Mouse (Mus musculus): ENCODE results near the gene Sirpa. TPM values are rescaled to one million over a fixed set of nuclear protein-coding genes. Genes with fewer than 3 reads are reported as not detected.
A peak's percentile ranks its signal among the peaks of the same experiment; 100 is the strongest.

Gene Sirpa
- polyA plus RNA-seq, 1 experiment from 2014 or later, result 12.8 TPM

GRCm38 (mm10) chr2:129623771-129624170, 31.1 kb downstream of the Sirpa start:
- WGBS, result 83% methylated on average over 7 of the region's 7 CpGs
- no peak overlapping the region for H3K4me3 ChIP-seq
- peak; percentile 38 for DNase-seq (ENCODE audit: low spot score)
- H3K9me3 ChIP-seq, result no peaks in the 10 kb centered on the region
- peaks cover 16% of the 10 kb centered on the region for H3K36me3 ChIP-seq
- no peaks in the 10 kb centered on the region for H3K27me3 ChIP-seq (ENCODE audit: insufficient read depth, poor library complexity, severe bottlenecking)
- peaks cover 35% of the 10 kb centered on the region for H3K4me1 ChIP-seq
- H3K27ac ChIP-seq, result no peak overlapping the region

DNA sequence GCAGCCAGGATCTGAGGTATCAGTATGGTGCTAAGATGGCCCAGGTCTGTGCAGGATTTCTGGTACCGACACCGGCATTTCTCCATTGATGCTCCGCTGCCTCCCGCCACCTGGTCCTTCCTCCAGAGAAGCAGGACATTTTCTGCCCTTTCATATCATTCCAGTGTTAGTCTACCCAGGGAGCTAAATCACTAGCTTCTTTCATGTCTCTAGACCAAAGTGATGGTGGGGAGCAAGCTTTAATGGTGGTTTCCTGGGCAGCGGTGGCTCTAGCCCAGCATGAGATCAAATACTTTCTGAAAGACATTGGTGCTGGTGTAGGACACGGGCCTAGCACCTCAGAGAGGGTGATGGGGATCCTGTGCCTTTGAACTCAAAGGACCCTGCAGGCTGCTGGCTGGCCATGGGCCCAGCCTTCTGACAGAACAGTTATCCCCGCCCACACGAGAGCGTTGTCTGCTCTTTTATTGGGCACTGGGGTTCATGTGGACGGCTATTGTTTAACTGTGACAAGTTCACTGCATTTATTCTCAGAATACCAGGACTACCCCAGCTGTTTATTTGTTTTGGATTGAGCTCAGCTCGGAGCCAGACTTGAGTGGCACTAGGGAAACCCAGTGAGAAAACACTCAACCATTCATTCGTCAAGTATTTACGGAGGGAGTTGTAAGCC, 31.7 kb downstream of the Sirpa start:
- 69% methylated on average over 13 of the region's 13 CpGs for WGBS
- Histone ChIP-seq H3K27me3 (ENCODE audit: insufficient read depth, poor library complexity, severe bottlenecking) (no peaks in the 10 kb centered on the region), H3K4me1 (peaks cover 31% of the 10 kb centered on the region), H3K4me3 (no peak overlapping the region), H3K36me3 (peaks cover 16% of the 10 kb centered on the region), H3K27ac (no peak overlapping the region), H3K9me3 (no peaks in the 10 kb centered on the region)
- peak; percentile 56 for DNase-seq (ENCODE audit: low spot score)

GRCm38 (mm10) chr2:129624956-129625355, 32.3 kb downstream of the Sirpa start:
- H3K27me3 ChIP-seq (ENCODE audit: insufficient read depth, poor library complexity, severe bottlenecking), result no peaks in the 10 kb centered on the region
- WGBS, result 63% methylated on average over 6 of the region's 6 CpGs
- H3K27ac ChIP-seq, result 0 out of 2 replicates have a peak overlapping the region, but pooled peaks have one; percentile 10
- no peaks in the 10 kb centered on the region for H3K9me3 ChIP-seq
- peak; percentile 60 for DNase-seq (ENCODE audit: low spot score)
- H3K4me3 ChIP-seq, result no peak overlapping the region
- H3K4me1 ChIP-seq, result peaks cover 29% of the 10 kb centered on the region
- H3K36me3 ChIP-seq, result peaks cover 14% of the 10 kb centered on the region

- 86% methylated on average over 4 of the region's 4 CpGs for WGBS
- DNase-seq (ENCODE audit: low spot score), result peak; percentile 33
- Histone ChIP-seq H3K27ac (no peak overlapping the region), H3K36me3 (peaks cover 16% of the 10 kb centered on the region; the same call in 1 of the 2 replicates), H3K4me1 (peaks cover 27% of the 10 kb centered on the region), H3K27me3 (ENCODE audit: insufficient read depth, poor library complexity, severe bottlenecking) (no peaks in the 10 kb centered on the region), H3K4me3 (no peak overlapping the region), H3K9me3 (no peaks in the 10 kb centered on the region)
Observed at GRCm38 (mm10) chr2:129625845-129626244, 33.2 kb downstream of the Sirpa start.

- DNase-seq (ENCODE audit: low spot score), result peak; percentile 50
- no peak overlapping the region for H3K27ac ChIP-seq
- H3K9me3 ChIP-seq, result no peaks in the 10 kb centered on the region
- H3K36me3 ChIP-seq, result peaks cover 23% of the 10 kb centered on the region; the same call in 1 of the 2 replicates
- H3K4me1 ChIP-seq, result peaks cover 27% of the 10 kb centered on the region
- no peak overlapping the region for H3K4me3 ChIP-seq
- WGBS, result 90% methylated on average over 4 of the region's 4 CpGs
- no peaks in the 10 kb centered on the region for H3K27me3 ChIP-seq (ENCODE audit: insufficient read depth, poor library complexity, severe bottlenecking)
Observed at GRCm38 (mm10) chr2:129626621-129627061, 34.0 kb downstream of the Sirpa start.

GRCm38 (mm10) chr2:129627133-129627532, 34.5 kb downstream of the Sirpa start:
- 91% methylated on average over 5 of the region's 5 CpGs for WGBS
- peaks cover 23% of the 10 kb centered on the region; the same call in 1 of the 2 replicates for H3K36me3 ChIP-seq
- no peak overlapping the region for H3K27ac ChIP-seq
- no peak for DNase-seq (ENCODE audit: low spot score)
- no peaks in the 10 kb centered on the region for H3K27me3 ChIP-seq (ENCODE audit: insufficient read depth, poor library complexity, severe bottlenecking)
- no peak overlapping the region for H3K4me3 ChIP-seq
- peaks cover 27% of the 10 kb centered on the region for H3K4me1 ChIP-seq
- H3K9me3 ChIP-seq, result no peaks in the 10 kb centered on the region

GRCm38 (mm10) chr2:129627811-129628210, 35.2 kb downstream of the Sirpa start:
- Histone ChIP-seq H3K9me3 (no peaks in the 10 kb centered on the region), H3K4me3 (peak overlapping the region; percentile 13; the same call in 1 of the 2 replicates), H3K27ac (no peak overlapping the region), H3K36me3 (peaks cover 18% of the 10 kb centered on the region; the same call in 1 of the 2 replicates), H3K4me1 (peaks cover 27% of the 10 kb centered on the region), H3K27me3 (ENCODE audit: insufficient read depth, poor library complexity, severe bottlenecking) (no peaks in the 10 kb centered on the region)
- peak; percentile 71 for DNase-seq (ENCODE audit: low spot score)
- WGBS, result 47% methylated on average over 13 of the region's 13 CpGs

DNA sequence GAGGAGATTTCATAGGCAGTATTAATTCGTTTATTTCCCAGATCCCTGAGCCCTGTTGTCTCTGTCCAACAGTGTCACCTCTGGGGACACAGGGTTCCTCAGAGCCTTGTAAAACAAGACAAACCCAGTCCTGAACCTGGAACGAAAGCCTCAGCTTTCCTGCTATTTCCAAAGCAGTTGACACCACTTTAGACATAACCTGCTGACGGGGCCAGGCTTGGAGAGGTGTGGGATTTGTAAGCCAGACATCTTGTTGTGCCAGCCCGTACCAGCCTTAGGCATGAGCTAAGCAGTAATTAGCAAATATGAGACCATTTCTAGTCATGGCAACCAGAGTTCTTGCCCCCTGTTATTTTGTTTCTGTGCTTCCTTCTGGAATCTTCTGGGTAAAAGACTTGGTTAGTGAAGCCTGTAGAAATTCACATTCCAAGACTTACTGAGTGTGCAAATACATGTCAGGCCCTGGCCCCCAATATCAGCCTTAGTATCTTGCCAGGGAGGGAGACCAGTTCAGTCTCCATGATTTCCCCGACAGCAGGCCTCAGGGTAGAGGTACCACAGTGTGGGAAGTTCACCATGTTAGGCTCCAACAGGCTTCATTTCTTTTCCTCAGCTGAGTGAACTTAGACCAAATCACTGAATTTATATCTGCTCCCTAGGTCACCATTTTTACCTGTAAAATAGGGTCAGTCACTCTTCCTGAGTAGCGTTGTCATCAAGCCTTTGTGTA, 36.0 kb downstream of the Sirpa start:
- Histone ChIP-seq H3K4me1 (peaks cover 32% of the 10 kb centered on the region), H3K27ac (no peak overlapping the region), H3K9me3 (no peaks in the 10 kb centered on the region), H3K36me3 (peaks cover 16% of the 10 kb centered on the region; the same call in 1 of the 2 replicates), H3K4me3 (no peak overlapping the region), H3K27me3 (ENCODE audit: insufficient read depth, poor library complexity, severe bottlenecking) (no peaks in the 10 kb centered on the region)
- DNase-seq (ENCODE audit: low spot score), result peak; percentile 69
- 84% methylated on average over 6 of the region's 6 CpGs for WGBS

GRCm38 (mm10) chr2:129629786-129630531, 37.3 kb downstream of the Sirpa start:
- no peaks in the 10 kb centered on the region for H3K9me3 ChIP-seq
- 90% methylated on average over 15 of the region's 15 CpGs for WGBS
- peak; percentile 70 for DNase-seq (ENCODE audit: low spot score)

DNA sequence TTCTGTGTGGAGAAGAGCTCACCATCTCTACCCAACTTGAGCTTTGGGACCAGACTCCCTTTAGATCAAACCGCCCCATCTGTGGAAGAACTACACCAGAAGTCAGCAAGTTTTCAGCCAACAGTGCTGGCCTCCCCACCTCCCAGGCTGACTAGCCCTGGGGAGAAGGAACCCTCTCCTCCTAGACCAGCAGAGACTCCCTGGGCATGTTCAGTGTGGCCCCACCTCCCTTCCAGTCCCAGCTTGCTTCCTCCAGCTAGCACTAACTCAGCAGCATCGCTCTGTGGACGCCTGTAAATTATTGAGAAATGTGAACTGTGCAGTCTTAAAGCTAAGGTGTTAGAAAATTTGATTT, 37.9 kb downstream of the Sirpa start:
- peaks cover 16% of the 10 kb centered on the region; the same call in 1 of the 2 replicates for H3K36me3 ChIP-seq
- H3K27me3 ChIP-seq (ENCODE audit: insufficient read depth, poor library complexity, severe bottlenecking), result no peaks in the 10 kb centered on the region
- H3K4me1 ChIP-seq, result 0 out of 2 replicates have a peak, but pooled peaks cover 20% of the 10 kb centered on the region
- 94% methylated on average over 3 of the region's 3 CpGs for WGBS
- no peak overlapping the region for H3K4me3 ChIP-seq
- DNase-seq (ENCODE audit: low spot score), result no peak
- no peaks in the 10 kb centered on the region for H3K9me3 ChIP-seq
- H3K27ac ChIP-seq, result no peak overlapping the region

More at GRCm38 (mm10) chr2:129629786-129630531, 37.3 kb downstream of the Sirpa start:
- Histone ChIP-seq H3K4me3 (no peak overlapping the region), H3K36me3 (peaks cover 16% of the 10 kb centered on the region; the same call in 1 of the 2 replicates), H3K27ac (no peak overlapping the region), H3K27me3 (ENCODE audit: insufficient read depth, poor library complexity, severe bottlenecking) (no peaks in the 10 kb centered on the region), H3K4me1 (peaks cover 22% of the 10 kb centered on the region)

DNA sequence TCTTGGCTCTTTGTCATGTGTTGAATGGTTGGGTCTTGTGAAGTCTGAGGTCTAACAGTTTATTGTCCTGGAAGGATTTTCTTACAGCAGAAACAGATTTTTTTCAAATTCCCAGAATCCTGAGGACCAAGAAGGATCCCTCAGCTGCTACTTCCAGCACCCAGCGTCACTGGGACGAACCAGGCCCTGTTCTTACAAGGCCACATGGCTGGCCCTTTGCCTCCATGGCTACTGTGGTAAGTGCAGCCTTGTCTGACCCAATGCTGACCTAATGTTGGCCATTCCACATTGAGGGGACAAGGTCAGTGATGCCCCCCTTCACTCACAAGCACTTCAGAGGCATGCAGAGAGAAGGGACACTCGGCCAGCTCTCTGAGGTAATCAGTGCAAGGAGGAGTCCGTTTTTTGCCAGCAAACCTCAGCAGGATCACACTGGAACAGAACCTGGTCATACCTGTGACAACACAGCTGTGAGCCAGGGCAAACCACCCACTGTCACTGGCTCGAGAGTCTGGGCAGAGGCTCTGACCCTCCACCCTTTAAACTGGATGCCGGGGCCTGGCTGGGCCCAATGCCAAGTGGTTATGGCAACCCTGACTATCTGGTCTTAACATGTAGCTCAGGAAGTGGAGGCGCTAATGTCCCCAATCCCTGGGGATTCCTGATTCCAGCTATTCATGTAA, 38.5 kb downstream of the Sirpa start:
- Histone ChIP-seq H3K27ac (no peak overlapping the region), H3K9me3 (no peaks in the 10 kb centered on the region), H3K36me3 (peaks cover 16% of the 10 kb centered on the region; the same call in 1 of the 2 replicates), H3K4me1 (0 out of 2 replicates have a peak, but pooled peaks cover 17% of the 10 kb centered on the region), H3K27me3 (ENCODE audit: insufficient read depth, poor library complexity, severe bottlenecking) (no peaks in the 10 kb centered on the region), H3K4me3 (no peak overlapping the region)
- 84% methylated on average over 7 of the region's 7 CpGs for WGBS
- DNase-seq (ENCODE audit: low spot score), result no peak

- WGBS, result 90% methylated on average over 7 of the region's 7 CpGs
- Histone ChIP-seq H3K9me3 (no peaks in the 10 kb centered on the region), H3K4me3 (no peak overlapping the region), H3K36me3 (peaks cover 16% of the 10 kb centered on the region; the same call in 1 of the 2 replicates), H3K27ac (no peak overlapping the region), H3K4me1 (0 out of 2 replicates have a peak, but pooled peaks cover 13% of the 10 kb centered on the region), H3K27me3 (ENCODE audit: insufficient read depth, poor library complexity, severe bottlenecking) (no peaks in the 10 kb centered on the region)
- no peak for DNase-seq (ENCODE audit: low spot score)
Observed at GRCm38 (mm10) chr2:129632324-129632723, 39.7 kb downstream of the Sirpa start.
